Mouse (Mus musculus) adrenal gland, postnatal 25 days (tissue): Measurements from ENCODE around the gene 4932438H23Rik. TPM values are rescaled to one million over a fixed set of nuclear protein-coding genes. Genes with fewer than 3 reads are reported as not detected.

ENCODE experiments used
- DNase-seq: peaks from one replicate; pipeline ENCODE4 v3.0.0; 2021; ENCODE audit warnings: mixed read lengths
- total RNA-seq: library from RNA; stranded (reverse); gene quantifications from 2 replicates; pipeline ENCODE4 v1.2.3, GENCODE M21; 2021

Gene 4932438H23Rik
- total RNA-seq, 1 experiment from 2014 or later = not detected

GRCm38 (mm10) chr16:91056043-91056821, 38.7 kb downstream of the 4932438H23Rik start:
- DNase-seq = no peak

- no peak for DNase-seq
These were observed 39.8 kb downstream of the 4932438H23Rik start for GRCm38 (mm10) chr16:91055150-91055549.

GRCm38 (mm10) chr16:91053599-91053998, 41.3 kb downstream of the 4932438H23Rik start:
- DNase-seq = no peak

- peak; percentile 33 for DNase-seq
These were observed 49.4 kb downstream of the 4932438H23Rik start for GRCm38 (mm10) chr16:91045511-91045910.

- peak; percentile 99 for DNase-seq
These were observed 50.4 kb downstream of the 4932438H23Rik start, which contains the start of gene Paxbp1 for GRCm38 (mm10) chr16:91044270-91045182. Gene Paxbp1, minus strand, starts transcription at chr16:91044543.

- DNase-seq = peak; percentile 50
These were observed 51.3 kb downstream of the 4932438H23Rik start for GRCm38 (mm10) chr16:91043461-91044248.

GRCm38 (mm10) chr16:91042640-91043039, 52.3 kb downstream of the 4932438H23Rik start:
- DNase-seq = no peak

GRCm38 (mm10) chr16:91035866-91036265, 59.1 kb downstream of the 4932438H23Rik start:
- DNase-seq = no peak

- no peak for DNase-seq
These were observed 64.2 kb downstream of the 4932438H23Rik start for GRCm38 (mm10) chr16:91030751-91031150.

- DNase-seq = no peak
These were observed 65.0 kb downstream of the 4932438H23Rik start for GRCm38 (mm10) chr16:91029901-91030300.

- no peak for DNase-seq
These were observed 65.7 kb downstream of the 4932438H23Rik start for GRCm38 (mm10) chr16:91029161-91029743.

- DNase-seq = no peak
These were observed 68.6 kb downstream of the 4932438H23Rik start for GRCm38 (mm10) chr16:91026290-91026689.

- peak; percentile 24 for DNase-seq
These were observed 71.5 kb downstream of the 4932438H23Rik start for GRCm38 (mm10) chr16:91023384-91023783.

GRCm38 (mm10) chr16:91020842-91021483, 74.0 kb downstream of the 4932438H23Rik start:
- no peak for DNase-seq

GRCm38 (mm10) chr16:91019476-91019875, 75.4 kb downstream of the 4932438H23Rik start:
- no peak for DNase-seq

- peak; percentile 16 for DNase-seq
These were observed 79.2 kb downstream of the 4932438H23Rik start for GRCm38 (mm10) chr16:91015761-91016160.

- no peak for DNase-seq
These were observed 83.1 kb downstream of the 4932438H23Rik start for GRCm38 (mm10) chr16:91011847-91012246.

- DNase-seq = peak; percentile 92
These were observed 83.8 kb downstream of the 4932438H23Rik start, which contains the start of gene Synj1 for GRCm38 (mm10) chr16:91011021-91011683. Gene Synj1, minus strand, starts transcription at chr16:91011308.

- no peak for DNase-seq
These were observed 84.3 kb downstream of the 4932438H23Rik start for GRCm38 (mm10) chr16:91010581-91011020.

GRCm38 (mm10) chr16:91009942-91010529, 84.9 kb downstream of the 4932438H23Rik start:
- no peak for DNase-seq
